Mouse (Mus musculus) activated CD4-positive, CD25-positive, alpha-beta regulatory T cell (primary cell): Measurements from ENCODE around the gene Arhgef5. TPM values are rescaled to one million over a fixed set of nuclear protein-coding genes. Genes with fewer than 3 reads are reported as not detected.

Source experiments
- polyA plus RNA-seq, 2 experiments: library from polyadenylated mRNA; unstranded; fragments of 100-300 nt; shearing (Covaris generic); gene quantifications; one replicate each; pipeline ENCODE4 v1.2.1; 2017

Gene Arhgef5
- 1 to 10 TPM in 1 of 2 experiments, under 1 TPM in 1; 0.45 to 2.3 TPM for polyA plus RNA-seq

DNA sequence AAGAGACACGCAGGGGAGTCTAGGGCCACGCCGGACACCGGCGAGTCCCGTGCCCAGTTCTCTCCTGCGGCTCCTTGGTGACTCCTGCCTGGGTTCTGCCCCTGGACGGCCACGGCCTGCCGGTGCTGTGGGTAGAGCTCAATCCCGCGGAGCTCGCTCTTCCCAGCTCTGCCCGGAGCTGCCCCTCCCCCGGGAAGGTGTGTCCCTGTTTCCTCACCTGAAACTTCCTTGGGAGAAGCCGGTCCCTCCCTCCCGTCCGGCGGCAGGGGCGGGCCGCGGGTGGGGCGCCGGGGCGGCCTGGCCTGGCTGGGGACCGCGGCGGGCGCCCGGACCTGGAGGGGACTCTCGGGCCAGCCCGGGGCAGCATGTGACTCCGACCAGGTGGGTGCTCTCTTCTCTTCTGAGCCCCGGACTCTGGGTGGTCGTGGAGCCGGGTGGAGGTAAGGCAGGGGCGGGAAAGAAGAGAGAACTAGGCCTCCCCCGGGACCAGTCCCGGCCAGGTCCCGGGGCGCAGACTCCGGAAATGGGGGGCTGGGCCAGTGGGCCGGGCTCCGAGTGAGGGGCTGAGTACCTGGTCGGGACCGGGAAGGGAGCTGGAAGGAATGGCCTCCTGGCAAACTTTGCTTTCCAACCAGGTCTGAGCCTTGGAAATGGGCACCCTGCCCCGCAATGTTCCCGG is at the start of gene Arhgef5:
Gene Arhgef5, plus strand, starts transcription at position 220 of the 679 bp plus-strand sequence.

DNA sequence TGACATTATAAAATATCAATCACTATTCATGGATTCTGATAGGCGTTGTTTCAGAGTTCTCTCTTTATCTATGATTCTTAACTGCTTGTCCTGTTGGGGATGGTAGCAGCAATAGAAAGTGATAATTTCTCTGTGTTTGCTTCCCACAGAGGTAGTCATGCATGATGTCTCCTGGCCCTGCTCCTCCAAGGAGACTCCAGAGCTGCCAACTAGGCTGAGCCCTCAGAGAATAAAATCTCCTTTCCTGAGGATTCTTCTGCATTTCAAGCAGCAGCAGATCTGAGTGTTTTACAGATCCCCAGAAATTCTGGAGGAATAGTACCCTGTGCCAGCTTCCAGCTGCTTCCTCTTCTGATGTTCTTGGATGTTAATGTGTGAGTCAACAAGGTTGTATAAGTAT is 34.1 kb upstream of the Arhgef5 start, which contains the start of gene Olfr47:
Gene Olfr47, plus strand, starts transcription at position 275 of the 400 bp plus-strand sequence.

DNA sequence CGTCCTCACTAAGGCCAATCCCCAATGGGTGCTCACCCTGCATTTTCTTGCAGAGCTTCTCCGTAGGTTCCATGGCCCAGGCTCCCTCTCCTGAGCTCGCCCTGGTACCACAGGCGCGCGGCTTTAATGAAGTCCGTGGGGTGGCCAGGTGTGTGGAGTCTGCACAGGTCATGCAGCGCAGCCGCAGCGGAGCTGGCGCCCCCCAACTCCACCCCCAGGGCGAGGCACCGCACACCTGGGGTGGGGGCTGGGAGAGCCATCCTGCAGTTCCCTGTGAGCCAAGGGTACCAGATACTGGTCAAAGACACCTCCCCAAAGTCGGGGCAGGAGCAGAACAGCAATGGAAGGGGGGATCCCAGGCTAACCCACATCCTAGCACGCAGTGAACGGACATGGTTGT is 44.1 kb downstream of the Arhgef5 start, which contains the start of gene Nobox:
Gene Nobox, minus strand, starts transcription at position 101 of the 400 bp plus-strand sequence.

Other genes starting within 250 kb of the Arhgef5 start
- under 1 TPM in 1 of 2 experiments, not detected in 1; 0.25 TPM for gene Olfr441, start 159.2 kb upstream of the Arhgef5 start, polyA plus RNA-seq
- gene Olfr237-ps1, start 119.0 kb upstream of the Arhgef5 start, polyA plus RNA-seq = under 1 TPM in 1 of 2 experiments, not detected in 1; 0.18 TPM
- gene Olfr437, start 102.3 kb upstream of the Arhgef5 start, polyA plus RNA-seq = not detected
- not detected for gene Olfr13, start 93.4 kb upstream of the Arhgef5 start, polyA plus RNA-seq
- gene Olfr435, start 68.4 kb upstream of the Arhgef5 start, polyA plus RNA-seq = not detected
- gene Olfr434, start 52.6 kb upstream of the Arhgef5 start, polyA plus RNA-seq = not detected
- gene Olfr47, start 34.1 kb upstream of the Arhgef5 start, polyA plus RNA-seq = not detected
- not detected for gene Nobox, start 44.0 kb downstream of the Arhgef5 start, polyA plus RNA-seq